Mouse (Mus musculus) layer of hippocampus, postnatal 10 days (tissue): ENCODE measurements around the gene Slc39a13. TPM values are rescaled to one million over a fixed set of nuclear protein-coding genes. Genes with fewer than 3 reads are reported as not detected.
A peak's percentile ranks its signal among the peaks of the same experiment; 100 is the strongest.

Experiments used
- DNase-seq, 2 experiments: peaks; one replicate each; pipeline ENCODE4 v3.0.0; 2021; ENCODE audit warnings: low spot score in 2 of 2
- total RNA-seq, 2 experiments: library from RNA; stranded (reverse); gene quantifications; 2 replicates each; pipeline ENCODE4 v1.2.3; 2021

Slc39a13 gene
- total RNA-seq, 2 experiments from 2014 or later: 26.4 to 28.9 TPM

- no peak for DNase-seq
Measured at GRCm38 (mm10) chr2:91090208-91090607, 20.0 kb upstream of the Slc39a13 start.

DNA sequence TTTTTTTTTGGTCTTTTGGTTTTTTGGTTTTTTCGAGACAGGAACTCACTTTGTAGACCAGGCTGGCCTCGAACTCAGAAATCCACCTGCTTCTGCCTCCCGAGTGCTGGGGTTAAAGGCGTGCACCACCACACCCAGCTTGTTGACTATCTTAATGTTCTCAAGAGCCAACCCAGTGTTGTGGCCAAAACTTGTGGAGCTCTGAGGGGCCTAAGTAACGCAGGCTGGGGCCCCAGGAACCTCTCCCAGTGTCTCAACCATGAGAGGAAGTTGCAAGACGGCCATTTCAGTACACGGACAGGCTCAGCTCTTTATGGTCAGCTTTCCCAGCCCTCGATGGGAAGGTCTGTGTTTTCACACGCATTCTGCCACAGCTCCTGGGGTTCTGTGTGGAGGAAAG, 18.8 kb upstream of the Slc39a13 start:
- DNase-seq: no peak

DNA sequence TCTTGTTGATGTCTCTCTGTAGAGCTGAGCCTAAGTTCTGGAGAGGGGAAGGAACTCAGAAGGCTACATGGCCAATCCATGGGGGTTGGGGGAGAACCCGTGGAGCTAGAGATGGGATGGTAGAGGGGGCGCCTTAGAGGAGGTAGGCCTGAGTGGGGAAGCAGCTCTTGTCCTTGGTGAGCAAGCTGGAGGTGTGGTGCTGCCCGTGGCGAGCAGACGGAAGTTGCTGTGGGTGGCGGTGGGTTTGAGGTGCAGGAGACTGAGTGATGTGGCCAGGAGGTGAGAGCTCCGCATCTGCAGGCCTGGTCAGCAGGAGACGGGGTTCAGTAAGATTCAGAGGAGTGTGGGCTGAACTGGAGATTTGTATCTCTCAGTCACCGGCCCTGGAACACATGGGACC, 17.2 kb upstream of the Slc39a13 start:
- no peak for DNase-seq

GRCm38 (mm10) chr2:91086392-91087237, 16.4 kb upstream of the Slc39a13 start:
- DNase-seq: no peak

- DNase-seq: no peak
Measured at GRCm38 (mm10) chr2:91085494-91086391, 15.5 kb upstream of the Slc39a13 start.

GRCm38 (mm10) chr2:91084179-91084820, 14.1 kb upstream of the Slc39a13 start:
- DNase-seq: no peak

GRCm38 (mm10) chr2:91083366-91083940, 13.2 kb upstream of the Slc39a13 start:
- no peak for DNase-seq

DNA sequence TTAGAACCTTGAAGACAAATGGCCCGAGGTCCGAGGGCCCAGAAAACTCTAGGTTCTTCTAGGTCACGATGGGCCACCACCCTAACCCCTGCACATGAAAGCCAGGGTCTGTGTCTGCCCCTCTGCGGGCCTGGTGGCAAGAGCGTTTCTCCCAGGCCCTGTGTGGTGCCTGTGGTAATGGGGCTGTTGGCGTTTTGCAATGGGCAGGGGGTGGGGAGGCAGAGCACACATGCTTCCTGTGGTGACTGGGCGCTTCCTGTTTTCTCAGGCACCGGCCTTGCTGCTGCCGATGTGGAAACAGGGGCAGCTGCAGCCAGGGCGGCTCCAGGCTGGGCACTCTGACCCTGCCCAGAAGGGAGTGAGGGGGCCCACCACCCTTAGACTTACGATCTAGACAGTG, 12.6 kb upstream of the Slc39a13 start:
- no peak for DNase-seq

DNA sequence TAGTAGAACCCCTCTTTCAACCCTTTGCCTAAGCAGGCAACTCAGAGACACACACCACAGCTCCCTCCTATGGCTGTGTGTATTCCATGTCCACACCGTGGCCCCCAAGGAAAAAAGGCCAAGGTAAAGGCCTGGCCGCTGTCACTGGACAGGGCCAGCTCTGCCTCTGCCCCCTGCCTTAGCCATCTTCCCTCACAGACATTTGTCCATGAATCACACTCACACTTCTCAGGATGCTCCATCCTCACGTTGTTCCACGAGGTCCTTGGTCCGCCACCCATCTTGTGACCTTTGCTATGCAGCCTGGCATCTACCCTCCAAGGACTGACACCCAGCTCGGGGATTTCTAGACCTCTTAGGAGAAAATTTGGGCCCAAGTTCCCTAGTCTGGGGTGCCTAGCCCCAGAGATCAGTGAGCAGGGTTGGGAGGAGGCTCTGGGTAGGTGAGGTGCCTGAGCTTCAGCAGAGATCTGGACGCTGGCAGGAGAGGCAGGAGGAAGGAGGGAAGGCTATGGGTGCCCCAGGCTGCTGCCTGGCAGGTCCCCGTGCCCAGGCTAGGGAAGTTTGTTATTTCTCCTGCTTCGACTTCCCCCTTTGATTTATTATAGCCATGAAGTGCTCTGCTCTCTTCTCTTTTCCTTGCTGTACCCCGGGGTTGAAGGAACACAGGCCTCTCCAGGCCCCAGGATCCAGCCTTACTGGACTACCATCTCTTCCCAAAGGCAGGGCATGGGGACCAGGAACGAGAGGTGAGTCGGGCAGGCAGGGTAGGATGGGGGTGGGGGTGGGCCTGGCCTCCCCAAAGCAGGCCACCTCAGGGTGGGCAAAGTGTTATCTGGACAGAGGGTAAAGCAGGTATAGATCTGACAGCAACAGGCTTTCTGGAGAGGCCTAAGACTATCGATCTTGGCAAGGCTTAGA, 11.8 kb upstream of the Slc39a13 start, which contains the start of gene Spi1:
Gene Spi1, plus strand, starts transcription at position 616 of the 921 bp plus-strand sequence.
- DNase-seq: no peak

DNA sequence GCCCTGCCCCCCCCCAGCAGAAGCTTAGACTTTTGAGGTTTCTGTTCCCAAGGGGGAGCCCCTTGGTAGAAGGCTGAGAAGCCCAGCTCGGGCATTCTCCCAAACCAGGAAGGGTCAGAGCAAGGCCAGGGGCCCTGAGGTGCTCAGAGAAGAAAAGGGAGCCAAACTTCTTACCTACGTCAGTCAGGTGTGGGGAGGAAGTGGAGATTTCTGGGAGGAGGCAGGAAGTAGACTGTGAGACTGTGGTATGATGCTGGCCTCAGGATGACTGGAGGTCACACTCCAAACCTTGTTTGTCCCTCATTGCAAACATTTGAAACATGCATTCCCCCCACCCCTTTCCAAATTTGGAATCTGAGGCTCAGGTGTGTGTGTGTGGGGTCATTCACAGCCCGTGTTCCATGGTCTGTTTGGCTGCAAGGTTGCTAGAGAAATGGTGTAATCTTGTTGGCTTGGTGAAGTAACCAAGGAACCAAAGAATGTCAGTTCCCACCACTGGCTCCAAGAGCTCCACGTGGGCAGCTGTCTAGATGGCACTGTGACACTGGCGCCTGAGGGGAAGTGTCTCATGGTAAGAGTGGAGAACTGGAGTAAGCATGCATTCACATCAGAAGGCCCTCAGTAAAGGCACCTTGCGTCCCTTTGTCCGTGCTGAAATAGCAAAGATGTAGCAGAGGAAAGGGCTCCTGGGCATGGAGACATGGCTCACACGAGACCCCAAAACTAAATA, 10.7 kb upstream of the Slc39a13 start:
- no peak for DNase-seq

DNA sequence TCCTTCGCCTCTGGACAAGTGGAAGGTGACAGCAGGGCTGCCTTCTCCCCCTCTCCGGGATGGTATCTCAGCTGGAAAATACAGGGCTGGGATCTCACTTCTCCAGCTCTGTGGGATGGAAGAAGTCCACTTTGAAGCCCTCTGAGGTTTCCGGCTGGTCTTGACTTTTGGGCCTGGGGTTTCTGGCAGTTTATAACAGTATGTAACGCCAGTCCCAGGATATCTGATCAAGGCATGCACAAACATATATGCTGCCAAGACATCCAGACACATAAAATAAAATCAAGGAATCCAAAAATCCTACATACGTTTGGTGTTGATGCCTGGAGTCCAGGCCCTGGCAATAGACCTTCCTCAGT, 8.8 kb upstream of the Slc39a13 start:
- DNase-seq: no peak

DNA sequence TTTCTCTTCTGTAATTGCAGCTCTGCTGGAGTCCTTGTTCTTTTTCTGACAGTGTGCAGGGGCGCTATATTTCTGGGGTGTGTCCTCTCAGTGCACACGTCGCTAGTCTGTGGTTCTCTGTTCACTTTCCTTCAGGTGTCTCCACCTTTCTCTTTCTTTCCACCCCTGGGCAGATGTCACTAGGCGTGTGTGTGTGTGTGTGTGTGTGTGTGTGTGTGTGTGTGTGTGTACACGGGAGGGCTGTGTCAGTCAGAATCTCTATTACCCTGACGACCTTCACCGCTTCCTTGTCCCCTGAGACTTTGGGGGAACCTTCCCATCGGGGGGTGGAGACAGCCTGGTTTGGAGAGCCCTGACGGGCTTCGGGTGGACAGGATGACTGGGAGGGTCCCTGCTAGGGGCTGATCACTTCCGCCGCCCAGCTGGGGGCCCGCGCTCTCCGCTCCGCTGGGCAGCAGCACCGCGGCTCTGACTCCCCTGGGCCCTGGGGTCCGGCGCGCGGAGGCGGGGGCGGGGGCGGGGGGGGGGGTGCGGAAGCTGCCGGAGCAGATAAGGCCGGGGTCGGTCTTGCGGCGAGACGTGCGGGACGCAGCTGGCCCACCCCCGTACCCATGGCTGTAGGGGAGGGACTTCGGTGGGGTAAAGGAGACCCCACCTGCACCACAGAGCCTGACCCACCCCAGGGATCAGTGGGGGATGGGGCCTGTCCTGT, 8.3 kb upstream of the Slc39a13 start:
- DNase-seq: no peak

DNA sequence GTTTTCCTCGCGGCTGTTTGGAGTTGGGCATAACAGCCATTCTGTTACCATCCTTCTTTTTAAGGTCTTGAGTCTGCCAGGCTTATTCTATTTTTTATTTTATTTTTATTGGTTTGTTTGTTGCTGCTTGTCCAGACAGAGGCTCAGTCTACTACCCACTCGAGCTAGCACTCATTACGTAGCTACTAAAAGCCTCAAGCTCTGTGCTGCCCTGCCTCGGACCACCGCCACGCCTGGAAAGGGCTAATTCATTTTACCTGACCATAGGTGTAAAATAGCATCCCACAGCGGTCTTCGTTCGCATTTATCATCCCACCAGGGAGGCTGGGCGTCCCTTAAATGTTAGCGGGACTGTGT, 7.7 kb upstream of the Slc39a13 start:
- no peak for DNase-seq

GRCm38 (mm10) chr2:91072092-91072491, 1.9 kb upstream of the Slc39a13 start:
- no peak for DNase-seq

DNA sequence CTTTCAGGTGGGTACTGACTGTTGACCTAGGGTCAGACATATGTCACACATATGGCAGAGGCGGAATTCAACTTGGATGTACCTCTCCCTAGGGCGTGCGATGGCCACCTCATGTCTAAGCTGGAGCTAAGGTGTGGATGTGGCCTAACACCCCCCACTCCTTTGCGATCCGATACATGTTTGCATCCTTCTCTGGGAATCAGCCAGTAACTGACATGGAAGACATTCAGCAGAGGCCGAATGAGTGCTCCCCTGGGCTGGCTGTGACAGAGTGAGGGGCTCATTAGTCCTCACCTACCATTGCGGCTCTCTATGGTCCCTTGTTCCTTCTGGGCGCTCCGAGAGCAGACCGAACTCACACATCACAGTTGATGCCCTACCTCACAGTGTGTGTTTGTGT, 842 bp upstream of the Slc39a13 start:
- DNase-seq: no peak

- DNase-seq: no peak
Measured at GRCm38 (mm10) chr2:91069306-91070000, 764 bp downstream of the Slc39a13 start.

- DNase-seq: peak in 1 of 2 experiments; percentile 38
Measured at GRCm38 (mm10) chr2:91068872-91069165, 1.4 kb downstream of the Slc39a13 start.

DNA sequence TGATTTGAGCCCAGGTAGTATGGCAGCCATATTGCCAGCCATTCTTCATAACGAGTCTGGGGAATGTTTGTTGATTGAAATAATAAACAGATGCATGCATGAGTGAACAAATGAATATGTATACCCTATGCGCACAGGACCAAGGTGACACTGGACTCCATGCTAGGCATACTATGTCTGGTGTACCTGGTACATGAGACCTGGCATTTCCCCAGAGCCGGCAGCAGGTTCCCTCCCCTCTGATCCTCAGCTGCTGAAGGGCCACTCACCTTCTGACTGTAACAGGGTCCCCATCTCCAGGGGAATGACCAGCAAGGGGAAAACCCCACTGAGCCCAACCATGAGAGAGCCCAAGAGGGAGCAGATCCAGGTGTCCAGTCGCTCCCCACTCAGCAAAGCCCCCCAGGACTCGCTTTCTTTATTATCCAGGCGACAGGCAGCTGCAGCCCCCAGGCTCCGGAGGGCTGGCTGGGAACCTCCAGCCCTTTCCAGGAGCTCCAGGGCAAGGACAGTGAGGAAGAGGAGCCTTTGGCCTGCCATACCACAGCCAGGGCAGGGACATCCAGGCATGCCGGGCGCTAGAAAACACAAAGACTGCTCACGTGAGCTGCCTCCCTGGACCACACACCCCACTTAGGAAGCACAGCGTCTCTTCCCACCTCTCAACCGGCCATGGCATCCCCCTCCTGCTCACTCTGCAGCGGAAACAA, 1.9 kb downstream of the Slc39a13 start:
- no peak for DNase-seq
